Mouse (Mus musculus): ENCODE results near the gene Astn2. TPM values are rescaled to one million over a fixed set of nuclear protein-coding genes. Genes with fewer than 3 reads are reported as not detected.
A peak's percentile ranks its signal among the peaks of the same experiment; 100 is the strongest.

The Astn2 gene
- polyA plus RNA-seq, 1 experiment = not detected

- Histone ChIP-seq H3K4me1 (ENCODE audit: control insufficient read depth, insufficient read depth, low read length) (0 out of 2 replicates have a peak, but pooled peaks cover 4% of the 10 kb centered on the region), H3K4me3 (ENCODE audit: insufficient read depth, low read length) (no peak overlapping the region), H3K27ac (ENCODE audit: insufficient read depth, low read depth, low read length) (no peak overlapping the region)
- no peak for TF ChIP-seq POLR2A (IDR thresholded peaks at IDR 0.05; ENCODE audit: borderline replicate concordance, low read depth, low read length)
- no peak for TF ChIP-seq CTCF (IDR thresholded peaks at IDR 0.05; ENCODE audit: low read depth, low read length)
Measured at GRCm38 (mm10) chr4:65620125-65620524, 784.3 kb downstream of the Astn2 start.

- Histone ChIP-seq H3K4me3 (ENCODE audit: insufficient read depth, low read length) (no peak overlapping the region), H3K27ac (ENCODE audit: insufficient read depth, low read depth, low read length) (no peak overlapping the region), H3K4me1 (ENCODE audit: control insufficient read depth, insufficient read depth, low read length) (no peaks in the 10 kb centered on the region)
- TF ChIP-seq CTCF (IDR thresholded peaks at IDR 0.05; ENCODE audit: low read depth, low read length) (no peak), POLR2A (IDR thresholded peaks at IDR 0.05; ENCODE audit: borderline replicate concordance, low read depth, low read length) (no peak)
Measured at GRCm38 (mm10) chr4:65613135-65613534, 791.3 kb downstream of the Astn2 start.

- Histone ChIP-seq H3K4me1 (ENCODE audit: control insufficient read depth, insufficient read depth, low read length) (peaks cover 4% of the 10 kb centered on the region; the same call in 1 of the 2 replicates), H3K27ac (ENCODE audit: insufficient read depth, low read depth, low read length) (no peak overlapping the region), H3K4me3 (ENCODE audit: insufficient read depth, low read length) (no peak overlapping the region)
- TF ChIP-seq CTCF (IDR thresholded peaks at IDR 0.05; ENCODE audit: low read depth, low read length) (no peak), POLR2A (IDR thresholded peaks at IDR 0.05; ENCODE audit: borderline replicate concordance, low read depth, low read length) (no peak)
Measured at GRCm38 (mm10) chr4:65610896-65611295, 793.5 kb downstream of the Astn2 start.

GRCm38 (mm10) chr4:65610329-65610728 is 794.1 kb downstream of the Astn2 start:
- Histone ChIP-seq H3K4me1 (ENCODE audit: control insufficient read depth, insufficient read depth, low read length) (peaks cover 4% of the 10 kb centered on the region; the same call in 1 of the 2 replicates), H3K27ac (ENCODE audit: insufficient read depth, low read depth, low read length) (no peak overlapping the region), H3K4me3 (ENCODE audit: insufficient read depth, low read length) (no peak overlapping the region)
- no peak for TF ChIP-seq POLR2A (IDR thresholded peaks at IDR 0.05; ENCODE audit: borderline replicate concordance, low read depth, low read length)
- TF ChIP-seq CTCF (IDR thresholded peaks at IDR 0.05; ENCODE audit: low read depth, low read length) = no peak

- TF ChIP-seq POLR2A (IDR thresholded peaks at IDR 0.05; ENCODE audit: borderline replicate concordance, low read depth, low read length) = no peak
- no peak for TF ChIP-seq CTCF (IDR thresholded peaks at IDR 0.05; ENCODE audit: low read depth, low read length)
- no peak overlapping the region for H3K4me3 ChIP-seq (ENCODE audit: insufficient read depth, low read length)
- H3K4me1 ChIP-seq (ENCODE audit: control insufficient read depth, insufficient read depth, low read length) = peaks cover 7% of the 10 kb centered on the region
- no peak overlapping the region for H3K27ac ChIP-seq (ENCODE audit: insufficient read depth, low read depth, low read length)
Measured at GRCm38 (mm10) chr4:65608112-65608511, 796.3 kb downstream of the Astn2 start.

GRCm38 (mm10) chr4:65607184-65607631 is 797.2 kb downstream of the Astn2 start:
- TF ChIP-seq POLR2A (IDR thresholded peaks at IDR 0.05; ENCODE audit: borderline replicate concordance, low read depth, low read length) (no peak), CTCF (IDR thresholded peaks at IDR 0.05; ENCODE audit: low read depth, low read length) (no peak)

GRCm38 (mm10) chr4:65605151-65605702 is 799.2 kb downstream of the Astn2 start:
- Histone ChIP-seq H3K4me3 (ENCODE audit: insufficient read depth, low read length) (peak overlapping the region; percentile 98), H3K27ac (ENCODE audit: insufficient read depth, low read depth, low read length) (no peak overlapping the region), H3K4me1 (ENCODE audit: control insufficient read depth, insufficient read depth, low read length) (peaks cover 7% of the 10 kb centered on the region)
- TF ChIP-seq CTCF (IDR thresholded peaks at IDR 0.05; ENCODE audit: low read depth, low read length) = no peak; the same call in 1 of the 2 replicates
- no peak for TF ChIP-seq POLR2A (IDR thresholded peaks at IDR 0.05; ENCODE audit: borderline replicate concordance, low read depth, low read length)

More at GRCm38 (mm10) chr4:65607184-65607631, 797.2 kb downstream of the Astn2 start:
- peaks cover 7% of the 10 kb centered on the region for H3K4me1 ChIP-seq (ENCODE audit: control insufficient read depth, insufficient read depth, low read length)
- no peak overlapping the region for H3K4me3 ChIP-seq (ENCODE audit: insufficient read depth, low read length)
- H3K27ac ChIP-seq (ENCODE audit: insufficient read depth, low read depth, low read length) = no peak overlapping the region

- peaks cover 7% of the 10 kb centered on the region for H3K4me1 ChIP-seq (ENCODE audit: control insufficient read depth, insufficient read depth, low read length)
- peak within 1 kb of the TSS; percentile 26; the same call in 1 of the 2 replicates for H3K27ac ChIP-seq (ENCODE audit: insufficient read depth, low read depth, low read length)
- TF ChIP-seq CTCF (IDR thresholded peaks at IDR 0.05; ENCODE audit: low read depth, low read length) (no peak), POLR2A (IDR thresholded peaks at IDR 0.05; ENCODE audit: borderline replicate concordance, low read depth, low read length) (no peak)
- H3K4me3 ChIP-seq (ENCODE audit: insufficient read depth, low read length) = peak within 1 kb of the TSS; percentile 98
Measured at GRCm38 (mm10) chr4:65604504-65605150, 799.8 kb downstream of the Astn2 start, which contains the start of gene Trim32. Gene Trim32, plus strand, starts transcription at chr4:65604986.

GRCm38 (mm10) chr4:65594601-65595369 is 809.6 kb downstream of the Astn2 start:
- Histone ChIP-seq H3K27ac (ENCODE audit: insufficient read depth, low read depth, low read length) (no peak overlapping the region), H3K4me1 (ENCODE audit: control insufficient read depth, insufficient read depth, low read length) (no peaks in the 10 kb centered on the region)
- TF ChIP-seq POLR2A (IDR thresholded peaks at IDR 0.05; ENCODE audit: borderline replicate concordance, low read depth, low read length) (no peak), CTCF (IDR thresholded peaks at IDR 0.05; ENCODE audit: low read depth, low read length) (no peak)

More at GRCm38 (mm10) chr4:65594601-65595369, 809.6 kb downstream of the Astn2 start:
- H3K4me3 ChIP-seq (ENCODE audit: insufficient read depth, low read length) = no peak overlapping the region
